Mouse (Mus musculus) heart, embryonic 16.5 days (tissue): ENCODE data around the gene Srrm1. TPM values are rescaled to one million over a fixed set of nuclear protein-coding genes. Genes with fewer than 3 reads are reported as not detected.

Experiments
- ATAC-seq: fragments of 200-750 bp; cut with Nextera tagmentation; replicated peaks from 2 replicates; pipeline ENCODE4 v1.8.0; 2017; ENCODE audit warnings: moderate number of reproducible peaks; ENCODE audit not compliant: insufficient read depth, low FRiP score; ENCODE audit errors: extremely low read depth
- H3K27ac ChIP-seq: fragments of 300-500 bp; sonication (generic); 2 replicates; pipeline ENCODE4 v1.5.1; 2014; ENCODE audit warnings: mild to moderate bottlenecking, low read length, control low read depth, moderate library complexity
- H3K27me3 ChIP-seq: fragments of 300-500 bp; sonication (generic); 2 replicates; pipeline ENCODE4 v1.6.1; 2014; ENCODE audit warnings: low read length, mixed read lengths; ENCODE audit not compliant: control insufficient read depth, insufficient read depth
- H3K36me3 ChIP-seq: fragments of 300-500 bp; sonication (generic); 2 replicates; pipeline ENCODE4 v1.6.1; 2014; ENCODE audit not compliant: control insufficient read depth, insufficient read depth
- H3K4me1 ChIP-seq: fragments of 300-500 bp; sonication (generic); 2 replicates; pipeline ENCODE4 v1.6.1; 2014; ENCODE audit warnings: low read length, mixed read lengths; ENCODE audit not compliant: control insufficient read depth, insufficient read depth
- H3K4me2 ChIP-seq: fragments of 300-500 bp; sonication (generic); 2 replicates; pipeline ENCODE4 v1.6.1; 2014; ENCODE audit warnings: low read depth, mild to moderate bottlenecking, control low read depth, low read length
- H3K4me3 ChIP-seq: fragments of 300-500 bp; sonication (generic); 2 replicates; pipeline ENCODE4 v1.5.1; 2014; ENCODE audit warnings: mild to moderate bottlenecking, control low read depth, low read length
- H3K9ac ChIP-seq: fragments of 300-500 bp; sonication (generic); 2 replicates; pipeline ENCODE4 v1.6.1; 2014; ENCODE audit warnings: low read length, control low read depth
- H3K9me3 ChIP-seq: fragments of 300-500 bp; sonication (generic); replicated peaks from 2 replicates; pipeline ENCODE4 v1.6.1; 2016; ENCODE audit warnings: low read length; ENCODE audit not compliant: control insufficient read depth
- WGBS: fragments of 180-500 bp; shearing (Covaris S2); extraction: QIAGEN DNeasy Blood & Tissue Kit; methylation state at CpG from one replicate; pipeline ENCODE4 v1.1.7; 2014; 5-methylcytosine and 5-hydroxymethylcytosine counted together
- polyA plus RNA-seq: library from polyadenylated mRNA; unstranded; fragments of >200 nt; fragmentation: Nextera tagmentation; extraction: Ambion mirVana; gene quantifications from 2 replicates; pipeline ENCODE4 v1.2.1, GENCODE M21; 2015

Gene Srrm1
- 134 and 145 TPM in 2 replicates for polyA plus RNA-seq

GRCm38 (mm10) chr4:135353066-135353793 lies at the start of gene Srrm1:
Srrm1 (minus strand) TSS chr4:135353321.
- Histone ChIP-seq H3K36me3 (peaks cover 7% of the 10 kb centered on the region), H3K27me3 (no peaks in the 10 kb centered on the region), H3K9me3 (no peaks in the 10 kb centered on the region), H3K9ac (peak within 1 kb of the TSS; percentile 100), H3K27ac (peak within 1 kb of the TSS; percentile 98), H3K4me2 (peak within 1 kb of the TSS; percentile 89), H3K4me3 (peak within 1 kb of the TSS; percentile 88), H3K4me1 (peaks cover 14% of the 10 kb centered on the region)
- under 1% methylated on average over 69 of the region's 69 CpGs for WGBS
- peak; percentile 94 for ATAC-seq

GRCm38 (mm10) chr4:135401881-135402280 lies 48.8 kb upstream of the Srrm1 start:
- 32% methylated on average over 7 of the region's 7 CpGs for WGBS
- ATAC-seq = no peak

GRCm38 (mm10) chr4:135397991-135398390 lies 44.9 kb upstream of the Srrm1 start, which contains the start of gene Ncmap:
Ncmap (minus strand) TSS chr4:135398227.
- 3% methylated on average over 29 of the region's 29 CpGs for WGBS
- Histone ChIP-seq H3K4me1 (no peaks in the 10 kb centered on the region), H3K9ac (peak within 1 kb of the TSS; percentile 27; the same call in 1 of the 2 replicates), H3K27ac (no peak within 1 kb of the TSS), H3K36me3 (no peaks in the 10 kb centered on the region), H3K4me2 (peak within 1 kb of the TSS; percentile 64), H3K27me3 (peaks cover 25% of the 10 kb centered on the region), H3K9me3 (no peaks in the 10 kb centered on the region), H3K4me3 (peak within 1 kb of the TSS; percentile 41)
- no peak for ATAC-seq

More at GRCm38 (mm10) chr4:135401881-135402280, 48.8 kb upstream of the Srrm1 start:
- H3K4me1 ChIP-seq = no peaks in the 10 kb centered on the region
- no peak overlapping the region for H3K9ac ChIP-seq
- H3K9me3 ChIP-seq = no peaks in the 10 kb centered on the region
- H3K4me3 ChIP-seq = no peak overlapping the region
- H3K27me3 ChIP-seq = peaks cover 15% of the 10 kb centered on the region
- no peak overlapping the region for H3K4me2 ChIP-seq
- H3K36me3 ChIP-seq = no peaks in the 10 kb centered on the region
- no peak overlapping the region for H3K27ac ChIP-seq

DNA sequence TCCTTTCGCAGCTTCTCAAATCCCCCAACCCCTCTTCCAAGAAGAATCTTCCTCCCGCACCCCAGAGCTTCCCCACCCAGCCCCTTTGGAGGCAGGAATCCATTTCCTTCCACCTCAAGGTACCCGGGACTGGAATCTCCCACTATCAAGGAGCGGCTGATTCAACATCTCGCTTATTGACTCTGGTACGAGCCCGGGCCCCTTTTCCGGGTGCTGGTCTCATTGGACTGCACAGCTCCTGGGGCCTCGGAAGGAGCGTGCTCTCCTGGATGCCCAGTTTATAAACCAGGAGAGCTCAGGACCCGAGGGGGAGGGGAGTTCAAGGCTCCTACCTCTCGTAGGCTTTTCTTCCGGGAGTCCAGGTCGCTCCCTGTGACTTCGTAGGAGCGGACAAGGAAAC lies 44.4 kb upstream of the Srrm1 start:
- no peak for ATAC-seq
- Histone ChIP-seq H3K27me3 (peaks cover 25% of the 10 kb centered on the region), H3K4me1 (no peaks in the 10 kb centered on the region), H3K36me3 (no peaks in the 10 kb centered on the region), H3K4me3 (peak overlapping the region; percentile 41), H3K9me3 (no peaks in the 10 kb centered on the region), H3K4me2 (peak overlapping the region; percentile 64), H3K9ac (peak overlapping the region; percentile 27; the same call in 1 of the 2 replicates), H3K27ac (no peak overlapping the region)
- WGBS = 6% methylated on average over 16 of the region's 16 CpGs

DNA sequence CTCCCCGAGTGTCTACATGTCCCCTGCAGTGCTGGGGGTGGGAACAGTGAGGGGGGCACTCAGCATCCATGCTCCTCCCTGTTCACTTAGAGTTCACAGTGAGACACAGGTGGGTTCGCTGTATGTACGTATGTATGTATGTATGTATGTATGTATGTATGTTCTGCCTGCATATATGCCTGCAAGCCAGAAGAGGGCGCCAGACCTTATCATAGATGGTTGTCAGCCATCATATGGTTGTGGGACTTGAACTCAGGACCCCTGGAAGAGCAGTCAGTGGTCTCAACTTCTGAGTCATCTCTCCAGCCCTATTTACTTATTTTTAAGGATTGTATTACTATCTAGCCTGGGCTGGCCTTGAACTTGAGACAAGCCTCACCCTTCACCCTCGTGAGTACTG lies 43.2 kb upstream of the Srrm1 start:
- Histone ChIP-seq H3K4me1 (no peaks in the 10 kb centered on the region), H3K9ac (no peak overlapping the region), H3K4me3 (no peak overlapping the region), H3K27me3 (peaks cover 25% of the 10 kb centered on the region), H3K4me2 (no peak overlapping the region), H3K27ac (no peak overlapping the region), H3K9me3 (no peaks in the 10 kb centered on the region), H3K36me3 (no peaks in the 10 kb centered on the region)
- ATAC-seq = no peak
- WGBS = 78% methylated on average over 5 of the region's 5 CpGs

GRCm38 (mm10) chr4:135395375-135395774 lies 42.3 kb upstream of the Srrm1 start:
- Histone ChIP-seq H3K9ac (no peak overlapping the region), H3K4me3 (no peak overlapping the region), H3K27ac (no peak overlapping the region), H3K36me3 (no peaks in the 10 kb centered on the region), H3K9me3 (no peaks in the 10 kb centered on the region), H3K27me3 (peaks cover 25% of the 10 kb centered on the region), H3K4me1 (no peaks in the 10 kb centered on the region), H3K4me2 (no peak overlapping the region)
- ATAC-seq = no peak
- WGBS = 80% methylated on average over 4 of the region's 4 CpGs

DNA sequence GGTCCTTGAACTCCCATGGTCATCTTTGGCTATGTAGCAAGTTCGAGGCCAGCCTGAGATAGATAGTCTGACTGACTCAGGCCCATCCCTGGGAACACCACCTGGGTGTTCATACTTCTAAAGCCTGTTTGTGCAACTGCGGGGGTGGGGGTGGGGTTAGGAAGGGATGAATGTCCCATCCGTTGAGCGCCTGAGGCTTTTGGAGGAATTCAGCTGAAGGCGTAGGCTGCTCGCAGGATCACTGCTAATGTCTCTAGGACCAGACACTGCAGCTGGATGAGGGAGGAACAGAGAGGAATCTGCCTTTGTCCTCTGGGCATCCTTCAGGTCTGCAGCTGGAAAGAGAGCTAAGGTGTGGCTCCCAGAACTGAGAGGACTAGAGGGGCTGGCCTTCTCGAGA lies 41.5 kb upstream of the Srrm1 start:
- no peak for ATAC-seq
- H3K27ac ChIP-seq = no peak overlapping the region
- no peak overlapping the region for H3K4me3 ChIP-seq
- no peaks in the 10 kb centered on the region for H3K4me1 ChIP-seq
- H3K9ac ChIP-seq = no peak overlapping the region
- no peak overlapping the region for H3K4me2 ChIP-seq
- H3K9me3 ChIP-seq = no peaks in the 10 kb centered on the region
- H3K36me3 ChIP-seq = no peaks in the 10 kb centered on the region
- WGBS = 81% methylated on average over 7 of the region's 7 CpGs
- peaks cover 25% of the 10 kb centered on the region for H3K27me3 ChIP-seq

DNA sequence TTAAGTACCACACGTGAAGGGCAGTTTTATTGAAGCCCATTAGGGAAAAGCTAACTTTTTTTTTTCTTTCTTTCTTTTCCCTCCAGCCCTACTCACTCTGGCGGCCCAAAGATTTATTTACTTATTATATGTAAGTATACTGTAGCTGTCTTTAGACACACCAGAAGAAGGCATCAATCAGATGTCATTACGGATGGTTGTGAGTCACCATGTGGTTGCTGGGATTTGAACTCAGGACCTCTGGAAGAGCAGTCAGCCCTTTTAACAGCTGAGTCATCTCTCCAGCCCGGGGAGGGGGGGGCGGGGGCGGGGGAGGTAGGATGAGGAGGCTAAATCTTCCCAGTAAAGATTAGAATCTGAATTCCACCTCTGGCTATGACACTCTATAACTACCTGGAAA lies 40.3 kb upstream of the Srrm1 start:
- peaks cover 16% of the 10 kb centered on the region for H3K27me3 ChIP-seq
- H3K9me3 ChIP-seq = no peaks in the 10 kb centered on the region
- no peak overlapping the region for H3K27ac ChIP-seq
- H3K9ac ChIP-seq = no peak overlapping the region
- H3K4me2 ChIP-seq = no peak overlapping the region
- H3K4me3 ChIP-seq = no peak overlapping the region
- no peaks in the 10 kb centered on the region for H3K4me1 ChIP-seq
- ATAC-seq = no peak
- no peaks in the 10 kb centered on the region for H3K36me3 ChIP-seq
- 66% methylated on average over 6 of the region's 6 CpGs for WGBS

DNA sequence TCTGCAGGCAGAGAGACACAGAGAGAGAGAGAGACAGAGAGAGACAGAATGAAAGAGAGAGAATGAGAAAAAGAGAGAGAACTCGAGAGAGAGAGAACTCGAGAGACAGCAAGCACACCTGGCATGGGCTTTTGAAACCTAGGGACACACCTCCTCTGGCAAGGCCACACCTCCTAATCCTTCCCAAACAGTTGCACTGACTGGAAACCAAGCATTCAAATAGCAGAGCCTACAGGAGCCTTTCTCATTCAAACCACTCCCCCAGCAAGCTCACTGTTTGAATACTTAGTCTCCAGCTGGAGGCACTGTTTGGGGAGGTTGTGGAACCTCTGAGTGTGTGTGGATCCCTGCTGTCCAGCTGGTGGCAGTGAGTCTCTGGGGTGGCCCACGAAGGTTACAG lies 39.7 kb upstream of the Srrm1 start:
- Histone ChIP-seq H3K27ac (no peak overlapping the region), H3K4me2 (no peak overlapping the region), H3K36me3 (no peaks in the 10 kb centered on the region), H3K27me3 (peaks cover 16% of the 10 kb centered on the region), H3K4me3 (no peak overlapping the region), H3K9me3 (no peaks in the 10 kb centered on the region), H3K4me1 (no peaks in the 10 kb centered on the region), H3K9ac (no peak overlapping the region)
- ATAC-seq = no peak
- WGBS = 78% methylated on average over 3 of the region's 3 CpGs
